Mouse (Mus musculus) bone marrow macrophage, adult 2 months (primary cell): Measurements from ENCODE around the gene Snx21.

Experiments
- CTCF ChIP-seq: IDR thresholded peaks from 2 replicates; pipeline ENCODE4 v1.5.1; 2012; ENCODE audit warnings: low read depth, mild to moderate bottlenecking, low read length, moderate library complexity
- POLR2A ChIP-seq: IDR thresholded peaks from 2 replicates; pipeline ENCODE4 v1.6.1; 2012; ENCODE audit warnings: mild to moderate bottlenecking, low read depth, low read length, borderline replicate concordance

- TF ChIP-seq CTCF: no peak
- TF ChIP-seq POLR2A: no peak
Observed at GRCm38 (mm10) chr2:164757841-164758240, 27.8 kb upstream of the Snx21 start.
